Mouse (Mus musculus) thymus, adult 2 months (tissue): ENCODE measurements around the gene 5730409E04Rik. TPM values are rescaled to one million over a fixed set of nuclear protein-coding genes. Genes with fewer than 3 reads are reported as not detected.

Source experiments
- DNase-seq: peaks from one replicate; pipeline ENCODE4 v3.0.0; 2021
- H3K27ac ChIP-seq: fragments of 200-500 bp; 2 replicates; pipeline ENCODE4 v1.5.1; 2012; ENCODE audit warnings: low read length, control low read depth; ENCODE audit not compliant: control insufficient read depth, insufficient read depth
- H3K27me3 ChIP-seq: fragments of 200-500 bp; 2 replicates; pipeline ENCODE4 v1.6.1; 2012; ENCODE audit warnings: mild to moderate bottlenecking, low read length, moderate library complexity, mixed read lengths; ENCODE audit not compliant: control insufficient read depth, insufficient read depth
- H3K36me3 ChIP-seq: fragments of 200-500 bp; 2 replicates; pipeline ENCODE4 v1.6.1; 2012; ENCODE audit warnings: mild to moderate bottlenecking, low read length, moderate library complexity; ENCODE audit not compliant: control insufficient read depth, insufficient read depth
- H3K4me1 ChIP-seq: fragments of 200-500 bp; replicated peaks from 2 replicates; pipeline ENCODE4 v1.6.1; 2012; ENCODE audit warnings: low read length; ENCODE audit not compliant: control insufficient read depth, insufficient read depth
- H3K4me3 ChIP-seq: fragments of 200-500 bp; 2 replicates; pipeline ENCODE4 v1.5.1; 2012; ENCODE audit warnings: mild to moderate bottlenecking, low read length, control low read depth, moderate library complexity; ENCODE audit not compliant: control insufficient read depth, insufficient read depth
- CTCF ChIP-seq: fragments of 200-500 bp; IDR thresholded peaks from 2 replicates; pipeline ENCODE4 v1.5.1; 2012; ENCODE audit warnings: mild to moderate bottlenecking, control low read depth, low read length, moderate library complexity, borderline replicate concordance; ENCODE audit not compliant: control insufficient read depth, poor library complexity, insufficient read depth; ENCODE audit errors: extremely low read depth
- POLR2A ChIP-seq: fragments of 200-500 bp; IDR thresholded peaks from 2 replicates; pipeline ENCODE4 v1.6.1; 2012; ENCODE audit warnings: mild to moderate bottlenecking, low read length, control low read depth, moderate library complexity; ENCODE audit not compliant: control insufficient read depth, poor library complexity, insufficient read depth; ENCODE audit errors: extremely low read depth
- WGBS: fragments of 180-500 bp; shearing (Covaris S2); methylation state at CpG from one replicate; pipeline ENCODE4 v1.1.7; 2018; 5-methylcytosine and 5-hydroxymethylcytosine counted together
- polyA plus RNA-seq: library from polyadenylated mRNA; depleted of rRNA; stranded (reverse); fragments of >200 nt; gene quantifications from 2 replicates; pipeline ENCODE4 v1.2.3, GENCODE M21; 2012

The 5730409E04Rik gene
- polyA plus RNA-seq, 1 experiment: 4.6 TPM

- Histone ChIP-seq H3K4me3 (no peak overlapping the region), H3K36me3 (no peaks in the 10 kb centered on the region), H3K4me1 (peaks cover 6% of the 10 kb centered on the region), H3K27ac (no peak overlapping the region), H3K27me3 (peaks cover 6% of the 10 kb centered on the region)
- no peak for DNase-seq
- WGBS: 96% methylated on average over 17 of the region's 17 CpGs
- TF ChIP-seq POLR2A (no peak), CTCF (no peak)
These were observed 2.4 kb downstream of the 5730409E04Rik start for GRCm38 (mm10) chr4:126611991-126612390.

GRCm38 (mm10) chr4:126616312-126616711 lies 6.7 kb downstream of the 5730409E04Rik start:
- H3K27me3 ChIP-seq: peaks cover 13% of the 10 kb centered on the region; the same call in 1 of the 2 replicates
- TF ChIP-seq CTCF: no peak
- no peak for TF ChIP-seq POLR2A
- H3K4me1 ChIP-seq: no peaks in the 10 kb centered on the region
- no peaks in the 10 kb centered on the region for H3K36me3 ChIP-seq
- no peak overlapping the region for H3K4me3 ChIP-seq
- no peak overlapping the region for H3K27ac ChIP-seq
- 80% methylated on average over 4 of the region's 4 CpGs for WGBS
- DNase-seq: no peak

- Histone ChIP-seq H3K27ac (no peak overlapping the region), H3K36me3 (no peaks in the 10 kb centered on the region), H3K4me3 (no peak overlapping the region), H3K27me3 (peaks cover 13% of the 10 kb centered on the region; the same call in 1 of the 2 replicates), H3K4me1 (no peaks in the 10 kb centered on the region)
- WGBS: 17% methylated on average over 33 of the region's 33 CpGs
- TF ChIP-seq CTCF (no peak), POLR2A (no peak)
- no peak for DNase-seq
These were observed 10.2 kb downstream of the 5730409E04Rik start for GRCm38 (mm10) chr4:126619691-126620330.

GRCm38 (mm10) chr4:126620349-126620874 lies 10.8 kb downstream of the 5730409E04Rik start:
- TF ChIP-seq CTCF (no peak), POLR2A (no peak)
- H3K4me3 ChIP-seq: no peak overlapping the region
- no peak overlapping the region for H3K27ac ChIP-seq
- H3K36me3 ChIP-seq: no peaks in the 10 kb centered on the region
- 14% methylated on average over 13 of the region's 13 CpGs for WGBS
- DNase-seq: no peak
- H3K4me1 ChIP-seq: no peaks in the 10 kb centered on the region
- peaks cover 13% of the 10 kb centered on the region; the same call in 1 of the 2 replicates for H3K27me3 ChIP-seq

- Histone ChIP-seq H3K36me3 (no peaks in the 10 kb centered on the region), H3K4me1 (0 out of 2 replicates have a peak, but pooled peaks cover 2% of the 10 kb centered on the region), H3K27ac (no peak overlapping the region), H3K4me3 (no peak overlapping the region), H3K27me3 (no peaks in the 10 kb centered on the region)
- TF ChIP-seq POLR2A: no peak
- TF ChIP-seq CTCF: no peak
- DNase-seq: no peak
- 25% methylated on average over 23 of the region's 23 CpGs for WGBS
These were observed 17.5 kb downstream of the 5730409E04Rik start for GRCm38 (mm10) chr4:126627021-126627681.

- TF ChIP-seq POLR2A (no peak), CTCF (no peak)
- WGBS: 51% methylated on average over 2 of the region's 2 CpGs
- 0 out of 2 replicates have a peak, but pooled peaks cover 2% of the 10 kb centered on the region for H3K4me1 ChIP-seq
- H3K36me3 ChIP-seq: no peaks in the 10 kb centered on the region
- no peak overlapping the region for H3K4me3 ChIP-seq
- no peaks in the 10 kb centered on the region; the same call in 1 of the 2 replicates for H3K27me3 ChIP-seq
- DNase-seq: no peak
- no peak overlapping the region for H3K27ac ChIP-seq
These were observed 22.3 kb downstream of the 5730409E04Rik start for GRCm38 (mm10) chr4:126631922-126632321.
